Mouse (Mus musculus) T-helper 1 cell (primary cell): ENCODE results near the gene Gm15155.
"Not testable (repeated sequence)": the region's sequence is repeated elsewhere in the genome, so short reads cannot be mapped to it uniquely, and the experiment has no call there.

Source experiments
- in situ Hi-C: fragments of 300-600 bp; cut with MboI, MseI; formaldehyde crosslinking; loops from one replicate; pipeline ENCODE4 v1.15.1; 2025; ENCODE audit warnings: high pct_unique_total_duplicates

Gm15155 gene

DNA sequence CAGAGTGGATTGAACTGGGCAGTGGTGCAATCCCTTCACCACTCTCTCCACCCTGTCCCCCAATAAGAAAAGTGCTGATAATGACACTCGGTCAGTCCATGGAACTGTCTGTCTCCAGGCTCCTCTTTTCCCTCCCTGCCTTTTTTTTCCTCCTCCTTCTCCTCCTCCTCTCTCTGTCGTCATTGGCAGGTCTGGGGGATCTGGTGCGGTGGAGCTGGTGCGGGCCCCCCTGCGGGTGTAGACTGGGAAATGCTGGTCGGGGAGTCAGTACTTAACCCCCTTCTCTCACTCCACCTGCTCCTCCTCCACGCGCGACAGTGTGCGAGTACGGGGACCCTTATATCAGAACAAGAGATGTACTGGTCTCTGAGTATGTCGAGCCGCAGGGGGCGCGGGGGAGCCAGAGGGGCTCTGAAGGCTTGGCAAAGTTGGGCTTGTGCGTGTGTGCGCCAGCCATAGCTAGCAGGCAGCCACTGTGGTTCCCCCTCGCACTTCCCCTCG is at the start of gene Gm15155:
Gm15155 (plus strand) TSS at position 401 of the 501 bp plus-strand sequence.
- in situ Hi-C loops, result loop anchor here (10.0 kb wide), 1 partner anchor 1450 kb away; no protein-coding TSS in a partner anchor

- in situ Hi-C loops, result no loop called here
Observed at GRCm38 (mm10) chrX:155579791-155580190, 44.8 kb upstream of the Gm15155 start.

- in situ Hi-C loops, result no loop called here
Observed at GRCm38 (mm10) chrX:155584586-155584985, 40.0 kb upstream of the Gm15155 start.

GRCm38 (mm10) chrX:155591490-155591889 is 33.1 kb upstream of the Gm15155 start:
- in situ Hi-C loops, result loop anchor here (10.0 kb wide), 1 partner anchor 1337 kb away; no protein-coding TSS in a partner anchor

DNA sequence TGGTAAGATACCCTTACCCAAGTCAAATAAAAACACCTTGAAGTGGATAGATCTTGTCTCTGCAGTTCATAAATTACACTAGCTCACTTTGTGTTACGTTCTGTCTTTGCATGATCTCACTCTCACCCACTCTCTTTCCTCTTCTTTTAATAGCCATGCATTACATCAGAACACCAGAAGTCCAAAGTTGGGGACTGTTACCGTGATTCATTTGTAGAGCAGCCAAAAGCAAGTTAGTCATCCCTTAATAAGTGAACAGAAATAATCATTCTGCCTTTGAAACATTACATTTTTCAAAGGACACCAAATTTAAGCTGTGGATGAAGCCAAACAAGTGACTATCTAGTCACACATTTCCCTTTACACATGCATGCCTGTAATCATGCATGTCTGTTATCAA is 32.1 kb upstream of the Gm15155 start:
- in situ Hi-C loops, result loop anchor here (10.0 kb wide), 1 partner anchor 1338 kb away; no protein-coding TSS in a partner anchor

- in situ Hi-C loops, result loop anchor here (10.0 kb wide), 1 partner anchor 1340 kb away; no protein-coding TSS in a partner anchor
Observed at GRCm38 (mm10) chrX:155594685-155595084, 29.9 kb upstream of the Gm15155 start.

DNA sequence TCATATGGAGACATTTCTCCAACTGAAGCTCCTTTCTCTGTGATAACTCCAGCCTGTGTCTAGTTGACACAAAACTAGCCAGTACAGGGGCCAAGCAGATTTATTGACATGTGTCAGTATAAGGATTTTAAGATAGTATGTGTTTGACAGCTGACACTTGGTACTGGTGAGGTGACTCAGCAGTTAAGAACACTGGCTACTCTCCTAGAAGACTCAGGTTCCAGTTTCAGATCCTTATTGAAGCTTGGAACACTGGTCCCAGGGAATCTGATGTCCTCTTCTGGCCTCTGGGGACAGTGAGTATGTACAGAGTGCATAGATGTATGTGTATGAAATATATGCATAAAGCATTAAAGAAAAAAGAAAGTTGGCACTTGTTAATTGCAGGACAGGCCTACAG is 28.2 kb upstream of the Gm15155 start:
- in situ Hi-C loops, result loop anchor here (10.0 kb wide), 1 partner anchor 1342 kb away; no protein-coding TSS in a partner anchor

DNA sequence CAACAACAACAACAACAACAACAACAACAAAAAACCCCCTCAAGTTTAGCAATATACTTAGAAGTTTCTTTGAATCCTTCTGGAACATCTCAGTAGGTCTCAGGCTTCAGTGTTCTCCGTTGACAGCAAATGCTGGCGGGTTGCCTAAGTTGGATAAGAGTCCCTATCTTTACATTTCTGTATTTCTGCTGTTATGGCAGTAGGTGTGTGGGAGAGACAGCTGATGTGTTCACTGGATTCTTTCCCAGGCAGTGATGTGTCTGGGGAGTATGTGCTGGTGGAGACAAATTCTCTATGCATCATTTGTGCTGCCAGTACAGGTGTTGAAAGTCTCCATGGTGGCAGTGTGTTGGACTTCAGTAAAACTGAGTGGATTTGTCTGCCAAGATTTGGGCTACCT is 23.3 kb upstream of the Gm15155 start:
- in situ Hi-C loops, result no loop called here

GRCm38 (mm10) chrX:155622527-155622926 is 2.0 kb upstream of the Gm15155 start:
- in situ Hi-C loops, result loop anchor here (10.0 kb wide), 1 partner anchor 1452 kb away; no protein-coding TSS in a partner anchor

DNA sequence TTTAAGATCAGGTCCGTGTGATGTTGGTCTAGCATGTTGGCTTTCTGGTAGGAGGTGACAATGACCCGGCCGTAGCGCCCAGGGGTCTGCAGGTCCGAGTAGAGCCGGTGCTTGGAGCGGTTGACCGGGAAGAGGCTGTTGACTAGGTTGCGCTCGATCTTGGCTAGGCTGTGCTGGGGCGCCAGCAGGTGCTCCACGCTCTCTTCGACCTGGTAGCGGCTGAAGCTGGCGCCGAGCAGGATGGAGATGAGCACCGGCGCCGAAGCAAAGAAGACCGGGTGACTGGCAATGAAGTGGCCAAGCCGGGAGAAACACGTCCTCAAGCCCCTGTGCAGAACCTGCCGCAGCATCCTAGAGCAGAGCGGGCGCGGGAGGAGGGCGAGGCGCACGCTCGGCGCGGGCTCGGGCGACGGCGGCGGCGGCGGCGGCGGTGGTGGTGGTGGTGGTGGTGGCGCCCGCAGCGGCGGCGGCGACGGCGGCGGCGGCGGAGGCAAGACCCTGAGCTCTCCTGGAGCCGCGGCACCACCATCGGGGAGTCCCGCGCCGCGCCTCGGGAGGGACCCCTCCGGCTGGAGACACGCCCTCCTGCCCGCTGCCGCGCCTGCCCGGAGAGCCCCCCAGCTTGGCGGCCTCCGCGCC is 1.5 kb upstream of the Gm15155 start:
- in situ Hi-C loops, result loop anchor here (10.0 kb wide), 1 partner anchor 1452 kb away; no protein-coding TSS in a partner anchor

DNA sequence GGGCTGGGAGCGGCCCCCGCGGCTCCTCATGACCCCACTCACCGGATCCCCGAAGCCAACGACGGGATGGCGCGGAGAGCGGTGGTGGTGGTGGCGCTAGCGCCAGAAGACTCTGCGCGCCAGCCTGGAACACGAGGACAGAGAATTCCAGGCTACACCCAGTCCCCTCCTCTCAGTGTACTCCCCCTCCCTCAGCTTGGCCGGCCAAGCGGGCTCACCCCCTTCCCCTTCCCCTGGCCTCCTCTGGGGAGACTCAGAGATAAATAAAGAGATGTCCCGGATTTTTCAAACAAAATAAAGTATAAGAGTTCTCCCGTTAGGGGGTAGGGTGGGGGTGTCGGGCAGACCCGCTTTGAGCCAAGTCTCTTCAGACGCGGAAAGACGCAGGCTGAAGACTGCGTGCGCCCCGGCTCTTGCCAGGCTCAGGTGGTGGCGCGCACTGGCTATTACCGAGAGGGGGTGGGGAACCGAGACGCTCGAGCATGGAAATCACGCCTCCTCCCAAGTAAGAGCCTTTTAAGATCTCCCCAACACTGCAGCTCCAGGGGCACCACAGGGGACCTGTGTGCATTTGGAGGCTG is 750 bp upstream of the Gm15155 start, which contains the start of gene Ptchd1:
Ptchd1 (minus strand) TSS at position 114 of the 581 bp plus-strand sequence.
- in situ Hi-C loops, result loop anchor here (10.0 kb wide), 1 partner anchor 1451 kb away; no protein-coding TSS in a partner anchor

GRCm38 (mm10) chrX:155624895-155625294 is 354 bp downstream of the Gm15155 start:
- in situ Hi-C loops, result loop anchor here (10.0 kb wide), 1 partner anchor 1450 kb away; no protein-coding TSS in a partner anchor

- in situ Hi-C loops, result loop anchor here (10.0 kb wide), 1 partner anchor 1449 kb away; no protein-coding TSS in a partner anchor
Observed at GRCm38 (mm10) chrX:155625671-155626196, 1.2 kb downstream of the Gm15155 start.

GRCm38 (mm10) chrX:155643975-155644374 is 19.4 kb downstream of the Gm15155 start:
- in situ Hi-C loops, result no loop called here

DNA sequence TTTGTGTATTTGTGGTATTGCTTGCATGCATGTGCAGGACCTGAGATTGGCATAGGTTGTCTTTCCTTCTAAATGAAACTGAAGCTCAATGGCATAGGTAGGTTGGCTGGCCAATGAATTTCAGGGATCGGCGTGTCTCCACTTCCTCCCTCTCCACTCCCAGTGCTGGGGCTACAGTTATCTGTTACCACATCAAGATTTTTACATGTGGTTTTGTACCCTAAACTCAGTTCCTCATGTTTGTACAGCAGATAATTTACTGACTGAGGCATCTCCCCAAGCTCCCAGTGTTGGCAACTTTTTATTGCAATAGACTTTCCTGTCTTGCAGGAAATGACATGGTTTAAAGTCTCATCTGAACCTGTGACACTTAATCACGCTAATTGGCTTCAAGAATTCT is 21.4 kb downstream of the Gm15155 start:
- in situ Hi-C loops, result no loop called here

- in situ Hi-C loops, result no loop called here
Observed at GRCm38 (mm10) chrX:155657971-155658370, 33.4 kb downstream of the Gm15155 start.

- in situ Hi-C loops, result not testable (repeated sequence)
Observed at GRCm38 (mm10) chrX:155690440-155690839, 65.9 kb downstream of the Gm15155 start.

DNA sequence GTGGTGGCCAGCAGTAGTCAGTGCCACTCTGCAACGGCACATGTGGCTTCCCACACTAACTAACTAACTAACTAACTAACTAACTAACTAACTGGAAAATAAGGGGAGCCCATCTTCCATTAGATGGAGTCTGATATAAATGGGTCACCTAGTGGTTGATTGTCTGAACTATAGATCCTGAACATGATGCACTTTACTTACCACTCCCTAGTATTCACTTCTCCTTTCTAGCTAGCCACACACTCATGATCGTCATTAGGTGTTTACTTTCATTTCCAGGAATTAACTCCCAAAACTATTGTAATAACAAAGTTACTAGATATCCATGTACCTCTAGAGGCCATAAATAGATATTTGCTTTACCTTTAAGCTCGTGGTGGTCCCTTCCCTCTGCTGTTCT is 99.6 kb downstream of the Gm15155 start:
- in situ Hi-C loops, result no loop called here

GRCm38 (mm10) chrX:155728387-155728786 is 103.8 kb downstream of the Gm15155 start:
- in situ Hi-C loops, result no loop called here

- in situ Hi-C loops, result no loop called here
Observed at GRCm38 (mm10) chrX:155888118-155888517, 263.6 kb downstream of the Gm15155 start.

DNA sequence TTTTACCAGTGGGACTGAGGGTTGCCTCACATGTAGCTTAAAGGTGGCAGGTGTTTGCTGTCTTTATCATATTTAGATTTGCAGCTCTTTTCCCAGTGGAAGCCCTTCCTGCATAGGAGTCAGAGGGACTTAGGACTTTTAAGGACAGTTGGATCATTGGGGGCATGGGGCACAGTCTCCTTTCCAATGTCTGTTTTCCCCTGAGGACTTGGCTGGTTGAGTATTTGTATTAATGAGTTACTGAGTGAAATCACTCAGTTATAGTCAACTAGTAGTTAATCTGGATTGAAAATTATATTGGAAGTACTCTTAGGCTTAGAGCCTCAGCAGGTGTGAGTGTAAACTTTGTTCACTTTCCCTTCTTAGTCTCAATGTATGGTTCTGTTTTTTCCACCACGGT is 275.5 kb downstream of the Gm15155 start:
- in situ Hi-C loops, result no loop called here

- in situ Hi-C loops, result no loop called here
Observed at GRCm38 (mm10) chrX:155901742-155902141, 277.2 kb downstream of the Gm15155 start.
